Mouse (Mus musculus) ovary, adult 10 weeks (tissue): Measurements from ENCODE around the gene Appl1. TPM values are rescaled to one million over a fixed set of nuclear protein-coding genes. Genes with fewer than 3 reads are reported as not detected.

ENCODE experiments used
- polyA plus RNA-seq: library from polyadenylated mRNA; stranded (reverse); fragments of 350-450 nt; fragmentation: Illumina TruSeq; extraction: RNeasy Lipid Tissue Mini Kit (QIAGEN cat#74804); gene quantifications from one replicate; pipeline ENCODE4 v1.2.3, GENCODE M21; 2014

The Appl1 gene
- 114 TPM for polyA plus RNA-seq

DNA sequence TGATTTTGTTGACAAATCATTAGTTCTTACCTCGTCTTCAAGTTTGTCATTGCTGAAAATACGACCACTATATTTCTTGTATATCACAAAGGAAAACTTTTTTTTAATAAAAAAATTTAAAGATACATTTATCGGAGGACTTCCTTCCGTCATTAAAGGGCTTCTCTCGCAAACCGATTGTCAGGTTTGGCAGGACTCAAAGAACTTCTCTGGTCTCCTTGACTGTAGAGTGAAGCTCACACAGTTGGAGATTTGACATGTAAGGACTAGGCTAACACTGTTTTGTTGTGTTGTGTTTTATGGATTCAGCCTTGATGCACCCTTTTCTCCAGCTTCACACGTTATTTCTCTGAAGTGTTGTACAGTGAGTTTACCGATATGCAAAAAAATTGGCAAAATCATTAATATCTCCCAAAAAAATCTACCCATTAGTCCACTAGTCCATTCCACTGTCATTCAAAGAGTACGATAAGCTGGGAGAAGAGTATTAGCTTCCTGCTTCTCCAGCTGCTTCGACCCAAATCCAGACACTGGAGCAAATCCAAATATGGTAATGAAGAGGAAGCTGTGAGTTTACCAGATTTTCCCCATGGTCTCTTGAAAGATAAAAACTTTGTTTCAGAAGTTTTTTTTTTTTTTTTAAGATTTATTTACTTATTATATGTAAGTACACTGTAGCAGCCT lies at the start of gene Appl1:
Gene Appl1 (minus strand): TSS at position 127 of the 684 bp plus-strand sequence.

DNA sequence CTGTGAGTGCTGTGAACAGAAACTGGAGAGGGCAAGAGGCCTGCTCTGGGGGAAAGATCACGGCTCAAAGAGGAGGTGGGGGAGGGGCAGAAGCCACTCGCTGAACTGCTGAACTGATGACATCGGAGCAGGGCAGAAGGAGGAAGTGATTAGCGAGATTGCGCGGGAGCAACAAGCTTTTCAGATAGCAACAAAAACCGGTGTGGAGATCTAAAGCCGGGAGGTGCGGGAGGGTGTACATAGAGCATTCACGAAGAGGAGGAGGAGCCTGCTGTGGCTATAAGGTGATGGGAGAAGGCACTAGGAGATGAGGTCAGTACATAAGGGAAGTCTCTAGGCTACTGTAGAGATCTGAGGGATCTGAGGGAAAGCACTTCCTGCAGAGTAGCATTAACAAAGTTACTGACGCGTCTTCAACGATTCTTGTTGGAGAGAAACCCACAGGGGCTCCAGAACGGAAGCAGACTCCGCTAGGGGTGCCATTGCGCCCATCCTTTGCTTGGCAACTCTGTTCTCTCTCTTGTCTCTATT lies 23.2 kb upstream of the Appl1 start, which contains the start of gene Hesx1:
Gene Hesx1 (plus strand): TSS at position 206 of the 531 bp plus-strand sequence.

GRCm38 (mm10) chr14:26894392-26894791 lies 76.6 kb downstream of the Appl1 start, which contains the start of gene Asb14:
Gene Asb14 (plus strand): TSS chr14:26894557.

Other genes with a start within 250 kb of the Appl1 start
- gene Asb14, start 76.7 kb downstream of the Appl1 start, polyA plus RNA-seq = not detected
- not detected for gene Hesx1, start 23.2 kb upstream of the Appl1 start, polyA plus RNA-seq
- gene Il17rd, start 67.7 kb upstream of the Appl1 start, polyA plus RNA-seq = 12.2 TPM
- 56.6 TPM for gene Arhgef3, start 143.7 kb upstream of the Appl1 start, polyA plus RNA-seq